Mouse (Mus musculus): ENCODE data around the gene Kdm6b. TPM values are rescaled to one million over a fixed set of nuclear protein-coding genes. Genes with fewer than 3 reads are reported as not detected.

Kdm6b gene
- polyA plus RNA-seq, 1 experiment = 23.3 TPM

DNA sequence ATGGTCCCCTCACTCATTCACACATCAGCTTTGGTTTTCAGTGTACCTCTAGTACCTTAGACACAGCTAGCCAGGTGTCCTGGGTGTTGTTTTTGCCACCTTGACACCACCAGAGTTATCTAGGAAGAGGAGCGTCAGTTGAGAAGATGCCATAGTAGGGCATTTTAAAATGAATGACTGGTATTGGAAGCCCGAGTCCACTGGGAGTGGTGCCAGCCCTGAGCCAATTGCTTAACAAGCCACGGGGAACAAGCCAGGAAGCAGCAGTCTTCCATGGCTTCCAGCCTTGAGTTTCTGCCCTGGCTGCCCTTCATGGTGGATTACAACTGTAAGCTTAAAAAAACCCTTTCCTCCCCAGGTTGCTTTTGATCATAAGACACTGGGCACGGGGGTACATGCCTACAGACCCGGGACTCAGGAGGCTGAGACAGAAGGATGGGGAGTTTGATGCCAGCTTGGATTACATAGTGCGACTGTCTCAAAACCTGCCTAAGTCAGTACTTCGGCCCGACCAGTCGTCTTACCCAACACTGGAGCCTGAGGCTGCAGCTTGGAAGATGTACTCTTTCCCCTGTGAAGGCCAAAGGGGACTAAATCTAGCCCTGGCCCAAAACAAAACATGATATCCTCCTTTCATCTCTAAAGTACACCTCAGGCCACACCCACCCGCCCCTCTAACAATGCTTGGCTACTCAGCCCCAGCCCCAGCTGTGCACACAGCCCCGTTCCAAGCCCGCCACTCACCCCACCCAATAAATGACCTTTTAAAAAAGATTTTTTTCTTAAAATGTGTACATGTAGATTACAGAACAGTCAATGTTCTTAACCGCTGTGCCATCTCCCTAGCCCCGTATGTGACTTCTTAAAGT, 23.7 kb downstream of the Kdm6b start:
- no peak overlapping the region for H3K4me3 ChIP-seq (ENCODE audit: low read depth, low read length)
- H3K27ac ChIP-seq (ENCODE audit: insufficient read depth, low read length) = no peak overlapping the region
- no peak overlapping the region for H3K9ac ChIP-seq (ENCODE audit: low read depth, poor library complexity, severe bottlenecking)
- no peaks in the 10 kb centered on the region for H3K9me3 ChIP-seq (replicated peaks; ENCODE audit: control insufficient read depth, insufficient read depth, low read length, poor library complexity, severe bottlenecking)
- no peaks in the 10 kb centered on the region for H3K27me3 ChIP-seq (ENCODE audit: control insufficient read depth, insufficient read depth, low read length, poor library complexity, severe bottlenecking)
- no peaks in the 10 kb centered on the region for H3K36me3 ChIP-seq (ENCODE audit: control insufficient read depth, insufficient read depth, low read length, poor library complexity, severe bottlenecking)
- TF ChIP-seq CTCF (IDR thresholded peaks at IDR 0.05; ENCODE audit: low read depth, low read length) (no peak), POLR2A (IDR thresholded peaks at IDR 0.05; ENCODE audit: insufficient read depth, low read length) (no peak), EP300 (IDR thresholded peaks at IDR 0.05; ENCODE audit: insufficient read depth, low read depth, low read length) (no peak)
- no peaks in the 10 kb centered on the region for H3K4me1 ChIP-seq (ENCODE audit: control insufficient read depth, insufficient read depth, low read length)

DNA sequence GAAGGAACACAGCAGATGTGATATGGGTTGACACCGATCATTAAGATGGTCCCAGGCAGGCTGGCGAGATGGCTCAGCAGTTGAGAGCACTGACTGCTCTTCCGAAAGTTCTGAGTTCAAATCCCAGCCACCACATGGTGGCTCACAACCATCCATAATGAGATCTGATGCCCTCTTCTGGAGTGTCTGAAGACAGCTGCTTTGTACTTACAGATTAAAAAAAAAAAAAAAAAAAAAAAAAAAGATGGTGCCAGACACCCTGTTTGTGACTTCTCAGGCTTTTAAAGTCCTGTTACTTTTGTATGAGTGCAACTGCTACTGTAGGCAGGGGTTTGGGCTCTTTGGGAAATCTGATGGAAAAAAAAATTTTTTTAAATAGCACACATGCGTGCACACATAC, 24.8 kb downstream of the Kdm6b start:
- H3K27me3 ChIP-seq (ENCODE audit: control insufficient read depth, insufficient read depth, low read length, poor library complexity, severe bottlenecking) = no peaks in the 10 kb centered on the region
- no peaks in the 10 kb centered on the region for H3K36me3 ChIP-seq (ENCODE audit: control insufficient read depth, insufficient read depth, low read length, poor library complexity, severe bottlenecking)
- TF ChIP-seq CTCF (IDR thresholded peaks at IDR 0.05; ENCODE audit: low read depth, low read length) = no peak
- TF ChIP-seq POLR2A (IDR thresholded peaks at IDR 0.05; ENCODE audit: insufficient read depth, low read length) = no peak
- no peak overlapping the region for H3K4me3 ChIP-seq (ENCODE audit: low read depth, low read length)
- no peaks in the 10 kb centered on the region for H3K9me3 ChIP-seq (replicated peaks; ENCODE audit: control insufficient read depth, insufficient read depth, low read length, poor library complexity, severe bottlenecking)
- no peaks in the 10 kb centered on the region for H3K4me1 ChIP-seq (ENCODE audit: control insufficient read depth, insufficient read depth, low read length)
- H3K9ac ChIP-seq (ENCODE audit: low read depth, poor library complexity, severe bottlenecking) = no peak overlapping the region
- no peak overlapping the region for H3K27ac ChIP-seq (ENCODE audit: insufficient read depth, low read length)

DNA sequence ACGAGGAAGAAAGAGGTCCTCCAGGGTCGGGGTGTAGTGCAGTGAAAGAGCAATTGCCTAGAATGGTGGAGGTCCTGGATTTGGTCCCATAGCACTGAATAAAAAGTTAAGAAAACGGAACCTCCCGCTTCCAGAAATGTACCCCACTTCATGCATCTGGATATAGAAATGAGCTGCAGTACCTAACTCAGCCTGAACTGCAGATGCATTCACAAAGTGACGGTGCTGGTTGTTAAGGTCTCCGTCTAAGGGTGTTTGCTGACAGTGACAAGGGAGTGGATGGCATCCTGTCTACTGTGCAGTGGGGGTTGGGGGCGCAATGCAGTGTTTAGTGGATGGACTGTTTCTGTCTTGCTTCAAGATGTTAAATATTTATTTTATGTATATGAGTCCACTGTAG, 26.7 kb downstream of the Kdm6b start:
- Histone ChIP-seq H3K4me1 (ENCODE audit: control insufficient read depth, insufficient read depth, low read length) (no peaks in the 10 kb centered on the region), H3K27ac (ENCODE audit: insufficient read depth, low read length) (no peak overlapping the region), H3K9ac (ENCODE audit: low read depth, poor library complexity, severe bottlenecking) (no peak overlapping the region), H3K27me3 (ENCODE audit: control insufficient read depth, insufficient read depth, low read length, poor library complexity, severe bottlenecking) (no peaks in the 10 kb centered on the region), H3K36me3 (ENCODE audit: control insufficient read depth, insufficient read depth, low read length, poor library complexity, severe bottlenecking) (no peaks in the 10 kb centered on the region), H3K9me3 (replicated peaks; ENCODE audit: control insufficient read depth, insufficient read depth, low read length, poor library complexity, severe bottlenecking) (no peaks in the 10 kb centered on the region), H3K4me3 (ENCODE audit: low read depth, low read length) (no peak overlapping the region)
- TF ChIP-seq EP300 (IDR thresholded peaks at IDR 0.05; ENCODE audit: insufficient read depth, low read depth, low read length) = no peak
- no peak for TF ChIP-seq CTCF (IDR thresholded peaks at IDR 0.05; ENCODE audit: low read depth, low read length)
- no peak for TF ChIP-seq POLR2A (IDR thresholded peaks at IDR 0.05; ENCODE audit: insufficient read depth, low read length)

DNA sequence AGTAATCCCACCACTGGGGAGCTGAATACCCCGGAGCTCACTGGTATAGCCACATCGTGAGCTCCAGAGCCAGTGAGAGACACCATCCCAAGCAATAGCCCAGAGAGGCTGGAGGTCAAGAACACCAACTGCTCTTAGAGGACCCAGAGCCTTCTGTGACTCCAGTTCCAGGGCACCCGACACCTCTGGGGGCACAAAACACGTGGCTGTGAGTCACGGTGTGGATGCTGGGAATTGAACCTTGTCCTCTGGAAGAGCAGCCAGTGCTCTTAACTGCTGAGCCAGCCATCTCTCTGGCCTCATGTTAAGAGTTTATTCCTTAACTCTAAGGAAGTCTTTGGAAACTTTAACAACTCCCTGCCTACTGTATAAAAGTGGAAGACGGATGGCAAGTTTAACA, 28.5 kb downstream of the Kdm6b start:
- no peak overlapping the region for H3K27ac ChIP-seq (ENCODE audit: insufficient read depth, low read length)
- no peaks in the 10 kb centered on the region for H3K9me3 ChIP-seq (replicated peaks; ENCODE audit: control insufficient read depth, insufficient read depth, low read length, poor library complexity, severe bottlenecking)
- no peaks in the 10 kb centered on the region for H3K36me3 ChIP-seq (ENCODE audit: control insufficient read depth, insufficient read depth, low read length, poor library complexity, severe bottlenecking)
- no peak overlapping the region for H3K4me3 ChIP-seq (ENCODE audit: low read depth, low read length)
- no peak overlapping the region for H3K9ac ChIP-seq (ENCODE audit: low read depth, poor library complexity, severe bottlenecking)
- TF ChIP-seq POLR2A (IDR thresholded peaks at IDR 0.05; ENCODE audit: insufficient read depth, low read length) = no peak
- TF ChIP-seq CTCF (IDR thresholded peaks at IDR 0.05; ENCODE audit: low read depth, low read length) = no peak
- no peak for TF ChIP-seq EP300 (IDR thresholded peaks at IDR 0.05; ENCODE audit: insufficient read depth, low read depth, low read length)
- no peaks in the 10 kb centered on the region for H3K27me3 ChIP-seq (ENCODE audit: control insufficient read depth, insufficient read depth, low read length, poor library complexity, severe bottlenecking)
- no peaks in the 10 kb centered on the region for H3K4me1 ChIP-seq (ENCODE audit: control insufficient read depth, insufficient read depth, low read length)

DNA sequence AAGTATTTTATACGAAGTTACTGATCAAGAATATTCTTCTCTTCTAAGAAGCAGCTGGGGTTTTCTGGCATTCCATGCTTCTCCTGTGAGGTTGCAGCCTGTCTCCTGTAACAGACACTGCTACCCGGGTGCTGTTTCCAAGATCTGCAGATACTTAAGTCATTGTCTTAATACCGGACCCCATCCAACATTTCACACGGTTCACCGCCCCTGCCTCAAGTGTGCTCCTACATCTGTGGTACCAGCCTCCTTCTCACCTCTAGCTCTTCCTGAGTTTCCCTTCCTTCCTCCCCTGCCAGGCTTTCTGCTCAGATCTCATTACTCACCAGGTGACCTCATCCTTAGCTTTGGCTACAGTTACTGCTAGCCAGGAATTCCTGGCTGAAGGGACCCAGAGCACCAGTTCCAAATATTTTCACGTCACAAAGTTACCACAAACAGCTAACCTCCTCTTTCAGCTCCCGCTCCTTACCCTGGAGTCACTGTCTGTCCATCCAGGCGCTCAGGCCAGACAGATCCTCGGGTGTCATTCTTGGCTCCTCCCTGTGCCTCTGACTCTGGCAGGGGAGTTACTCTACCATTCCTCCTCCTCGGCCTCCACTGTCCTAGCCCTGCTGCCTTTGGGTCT, 30.9 kb downstream of the Kdm6b start:
- Histone ChIP-seq H3K9me3 (replicated peaks; ENCODE audit: control insufficient read depth, insufficient read depth, low read length, poor library complexity, severe bottlenecking) (no peaks in the 10 kb centered on the region), H3K27ac (ENCODE audit: insufficient read depth, low read length) (no peak overlapping the region), H3K4me3 (ENCODE audit: low read depth, low read length) (no peak overlapping the region), H3K9ac (ENCODE audit: low read depth, poor library complexity, severe bottlenecking) (no peak overlapping the region), H3K36me3 (ENCODE audit: control insufficient read depth, insufficient read depth, low read length, poor library complexity, severe bottlenecking) (no peaks in the 10 kb centered on the region), H3K27me3 (ENCODE audit: control insufficient read depth, insufficient read depth, low read length, poor library complexity, severe bottlenecking) (no peaks in the 10 kb centered on the region), H3K4me1 (ENCODE audit: control insufficient read depth, insufficient read depth, low read length) (no peaks in the 10 kb centered on the region)
- TF ChIP-seq POLR2A (IDR thresholded peaks at IDR 0.05; ENCODE audit: insufficient read depth, low read length) = no peak
- no peak for TF ChIP-seq CTCF (IDR thresholded peaks at IDR 0.05; ENCODE audit: low read depth, low read length)
- TF ChIP-seq EP300 (IDR thresholded peaks at IDR 0.05; ENCODE audit: insufficient read depth, low read depth, low read length) = no peak

DNA sequence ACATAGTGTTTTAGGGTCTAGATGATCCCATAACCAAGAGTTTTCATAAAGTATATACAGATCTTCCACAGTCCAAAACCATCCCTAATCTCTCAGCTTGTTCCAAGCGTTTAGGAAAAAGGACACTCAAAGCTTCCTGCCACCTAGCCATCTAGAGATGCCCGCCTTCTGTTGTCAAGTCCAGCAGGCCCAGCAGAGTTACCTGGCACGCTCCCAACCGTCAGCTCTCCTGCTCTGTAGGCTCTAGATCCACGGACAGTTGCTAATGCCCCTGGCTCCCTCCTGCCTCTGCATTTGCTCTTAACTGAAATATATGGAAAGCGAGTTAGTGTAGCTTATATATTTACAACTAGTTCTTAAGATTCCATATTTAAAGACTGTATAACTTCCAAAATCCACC, 32.1 kb downstream of the Kdm6b start:
- H3K4me3 ChIP-seq (ENCODE audit: low read depth, low read length) = no peak overlapping the region
- H3K27me3 ChIP-seq (ENCODE audit: control insufficient read depth, insufficient read depth, low read length, poor library complexity, severe bottlenecking) = no peaks in the 10 kb centered on the region
- TF ChIP-seq EP300 (IDR thresholded peaks at IDR 0.05; ENCODE audit: insufficient read depth, low read depth, low read length) (no peak), CTCF (IDR thresholded peaks at IDR 0.05; ENCODE audit: low read depth, low read length) (no peak), POLR2A (IDR thresholded peaks at IDR 0.05; ENCODE audit: insufficient read depth, low read length) (no peak)
- no peaks in the 10 kb centered on the region for H3K9me3 ChIP-seq (replicated peaks; ENCODE audit: control insufficient read depth, insufficient read depth, low read length, poor library complexity, severe bottlenecking)
- H3K4me1 ChIP-seq (ENCODE audit: control insufficient read depth, insufficient read depth, low read length) = no peaks in the 10 kb centered on the region
- no peak overlapping the region for H3K27ac ChIP-seq (ENCODE audit: insufficient read depth, low read length)
- H3K36me3 ChIP-seq (ENCODE audit: control insufficient read depth, insufficient read depth, low read length, poor library complexity, severe bottlenecking) = no peaks in the 10 kb centered on the region
- no peak overlapping the region for H3K9ac ChIP-seq (ENCODE audit: low read depth, poor library complexity, severe bottlenecking)

Data from ES-Bruce4 (cell line).